Mouse (Mus musculus): ENCODE measurements around the gene Snx11.

- no peak for TF ChIP-seq CTCF (IDR thresholded peaks at IDR 0.05; ENCODE audit: control insufficient read depth, insufficient read depth, insufficient replicate concordance, low read depth, low read length)
- TF ChIP-seq POLR2A (IDR thresholded peaks at IDR 0.05; ENCODE audit: control insufficient read depth, low read depth, low read length), result no peak
These were observed 39.6 kb upstream of the Snx11 start for GRCm38 (mm10) chr11:96816979-96817378.
